Mouse (Mus musculus) embryonic facial prominence, embryonic 13.5 days (tissue): ENCODE measurements at regions not wholly inside any gene's neighbourhood (a gene's known extent, or its start where the extent isn't known, plus 50 kb on each side); places are given as distances from the start of the nearest gene placed in this dataset.

ENCODE experiments used
- ATAC-seq: fragments of 200-750 bp; cut with Nextera tagmentation; 2 replicates; pipeline ENCODE4 v1.8.0; 2017; ENCODE audit warnings: low read depth; ENCODE audit not compliant: insufficient number of reproducible peaks, insufficient read depth, low FRiP score, low TSS enrichment
- H3K27ac ChIP-seq: fragments of 300-500 bp; sonication (generic); 2 replicates; pipeline ENCODE4 v1.5.1; 2015; ENCODE audit warnings: moderate library complexity, mild to moderate bottlenecking, inconsistent platforms
- H3K27me3 ChIP-seq: fragments of 300-500 bp; sonication (generic); 2 replicates; pipeline ENCODE4 v1.6.1; 2015; ENCODE audit warnings: mild to moderate bottlenecking, inconsistent platforms
- H3K36me3 ChIP-seq: fragments of 300-500 bp; sonication (generic); 2 replicates; pipeline ENCODE4 v1.6.1; 2015; ENCODE audit warnings: mild to moderate bottlenecking, inconsistent platforms
- H3K4me1 ChIP-seq: fragments of 300-500 bp; sonication (generic); 2 replicates; pipeline ENCODE4 v1.6.1; 2015; ENCODE audit warnings: inconsistent platforms
- H3K4me2 ChIP-seq: fragments of 300-500 bp; sonication (generic); 2 replicates; pipeline ENCODE4 v1.6.1; 2015; ENCODE audit warnings: moderate library complexity, mild to moderate bottlenecking, inconsistent platforms
- H3K4me3 ChIP-seq: fragments of 300-500 bp; sonication (generic); 2 replicates; pipeline ENCODE4 v1.5.1; 2015; ENCODE audit warnings: mild to moderate bottlenecking, inconsistent platforms
- H3K9ac ChIP-seq: fragments of 300-500 bp; sonication (generic); 2 replicates; pipeline ENCODE4 v1.6.1; 2015; ENCODE audit warnings: mild to moderate bottlenecking, inconsistent platforms
- H3K9me3 ChIP-seq: fragments of 300-500 bp; sonication (generic); 2 replicates; pipeline ENCODE4 v1.6.1; 2016; ENCODE audit warnings: inconsistent platforms
- WGBS: fragments of 180-500 bp; shearing (Covaris S2); methylation state at CpG from one replicate; pipeline ENCODE4 v1.1.7; 2015; ENCODE audit warnings: mixed read lengths; 5-methylcytosine and 5-hydroxymethylcytosine counted together

- no peak overlapping the region for H3K27ac ChIP-seq
- no peak overlapping the region for H3K4me2 ChIP-seq
- no peaks in the 10 kb centered on the region for H3K4me1 ChIP-seq
- H3K27me3 ChIP-seq = no peaks in the 10 kb centered on the region; the same call in 1 of the 2 replicates
- no peak for ATAC-seq
- H3K9ac ChIP-seq = no peak overlapping the region
- no peak overlapping the region for H3K4me3 ChIP-seq
- WGBS = 95% methylated on average over 3 of the region's 3 CpGs
- 0 out of 2 replicates have a peak, but pooled peaks cover 6% of the 10 kb centered on the region for H3K9me3 ChIP-seq
- no peaks in the 10 kb centered on the region for H3K36me3 ChIP-seq
Measured at GRCm38 (mm10) chr7:134436917-134437316, 51.5 kb upstream of the D7Ertd443e start.

GRCm38 (mm10) chr7:134439281-134439680 is 53.8 kb upstream of the D7Ertd443e start:
- Histone ChIP-seq H3K4me3 (no peak overlapping the region), H3K27ac (no peak overlapping the region), H3K27me3 (no peaks in the 10 kb centered on the region), H3K9ac (no peak overlapping the region), H3K4me1 (no peaks in the 10 kb centered on the region), H3K4me2 (no peak overlapping the region), H3K9me3 (0 out of 2 replicates have a peak, but pooled peaks cover 6% of the 10 kb centered on the region), H3K36me3 (no peaks in the 10 kb centered on the region)
- WGBS = 89% methylated on average over 5 of the region's 5 CpGs
- ATAC-seq = no peak

DNA sequence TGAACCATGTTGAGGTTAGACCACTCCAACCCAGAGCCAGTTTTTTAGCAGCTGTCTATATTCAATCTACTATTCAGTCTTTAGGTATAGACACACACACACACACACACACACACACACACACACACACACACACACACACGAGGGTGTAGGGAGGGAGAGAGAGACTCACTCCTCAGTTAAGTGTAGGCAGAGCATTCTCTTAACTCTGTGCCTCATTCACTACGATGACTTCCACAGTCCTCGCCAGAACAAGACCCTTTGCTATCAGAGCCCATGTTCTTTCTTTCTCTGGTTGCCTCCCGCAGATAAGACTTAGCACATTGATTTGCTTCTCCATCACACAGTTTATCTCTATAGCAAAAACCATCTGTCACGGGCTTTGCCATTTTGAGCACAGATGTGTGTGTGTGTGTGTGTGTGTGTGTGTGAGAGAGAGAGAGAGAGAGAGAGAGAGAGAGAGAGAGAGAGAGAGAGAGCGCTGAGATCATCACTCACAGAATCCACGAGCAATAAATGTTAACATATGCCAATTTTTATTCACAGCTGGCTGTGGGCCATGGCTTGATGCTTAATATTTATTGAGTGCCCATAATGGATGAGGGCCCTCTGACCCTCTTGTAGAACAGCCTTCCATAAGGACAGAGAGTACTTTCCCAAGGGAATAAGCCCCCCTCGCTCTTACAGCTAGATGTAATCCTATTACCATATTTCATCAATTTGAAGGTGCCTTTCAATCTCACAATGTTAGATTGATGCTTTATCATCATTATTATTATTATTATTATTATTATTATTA is 59.7 kb upstream of the D7Ertd443e start:
- ATAC-seq = no peak
- H3K27ac ChIP-seq = no peak overlapping the region
- no peak overlapping the region for H3K9ac ChIP-seq
- H3K27me3 ChIP-seq = no peaks in the 10 kb centered on the region
- WGBS = 76% methylated on average over 8 of the region's 8 CpGs
- no peak overlapping the region for H3K4me2 ChIP-seq
- H3K4me1 ChIP-seq = no peaks in the 10 kb centered on the region
- no peaks in the 10 kb centered on the region for H3K36me3 ChIP-seq
- no peaks in the 10 kb centered on the region for H3K9me3 ChIP-seq
- H3K4me3 ChIP-seq = no peak overlapping the region

- H3K9ac ChIP-seq = no peak overlapping the region
- no peaks in the 10 kb centered on the region for H3K4me1 ChIP-seq
- no peak overlapping the region for H3K4me3 ChIP-seq
- H3K4me2 ChIP-seq = no peak overlapping the region
- no peaks in the 10 kb centered on the region for H3K36me3 ChIP-seq
- no peaks in the 10 kb centered on the region for H3K27me3 ChIP-seq
- H3K9me3 ChIP-seq = no peaks in the 10 kb centered on the region
- no peak for ATAC-seq
- no peak overlapping the region for H3K27ac ChIP-seq
Measured at GRCm38 (mm10) chr7:134447648-134448202, 62.3 kb upstream of the D7Ertd443e start.

DNA sequence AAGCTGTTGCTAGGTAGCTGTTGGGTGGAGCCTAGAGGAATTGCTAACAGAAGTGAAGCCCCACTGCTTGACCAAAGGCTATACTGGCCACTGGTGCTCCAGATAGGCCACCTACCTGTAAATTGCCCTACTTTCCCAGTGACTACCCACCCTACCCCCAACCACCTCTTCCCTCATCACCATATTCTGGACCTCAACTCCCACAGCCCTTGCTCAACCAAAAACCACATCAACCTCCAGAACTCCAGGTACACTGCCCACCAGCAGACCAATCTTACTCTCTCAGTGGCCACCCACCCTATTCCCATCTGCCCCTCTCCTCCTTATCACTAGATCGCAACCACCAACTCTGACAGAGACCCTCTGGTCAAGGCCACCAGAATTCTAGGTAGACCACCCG is 63.4 kb upstream of the D7Ertd443e start:
- Histone ChIP-seq H3K4me2 (no peak overlapping the region), H3K4me1 (no peaks in the 10 kb centered on the region), H3K36me3 (no peaks in the 10 kb centered on the region), H3K9me3 (peaks cover 6% of the 10 kb centered on the region; the same call in 1 of the 2 replicates), H3K9ac (no peak overlapping the region), H3K27ac (no peak overlapping the region), H3K4me3 (no peak overlapping the region), H3K27me3 (no peaks in the 10 kb centered on the region)
- WGBS = 75% methylated on average over 2 of the region's 2 CpGs
- ATAC-seq = no peak

DNA sequence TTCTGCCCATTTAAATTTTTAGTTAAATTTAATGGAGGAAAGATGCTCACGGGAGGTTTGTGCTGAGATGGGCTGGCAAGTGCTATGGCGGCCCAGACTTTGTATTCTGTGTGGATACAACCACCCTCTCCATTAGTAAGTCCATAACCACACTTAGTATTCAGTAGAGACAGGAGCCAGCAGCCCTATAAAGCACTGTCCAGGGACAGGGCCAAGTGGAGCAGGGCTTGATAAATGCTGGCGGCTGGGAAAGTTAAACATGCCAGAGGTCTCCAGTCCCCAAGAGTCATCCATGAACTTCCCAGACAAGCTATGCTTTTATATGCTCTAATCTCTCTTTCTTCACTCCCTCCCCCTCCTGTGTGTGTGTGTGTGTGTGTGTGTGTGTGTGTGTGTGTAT is 77.2 kb upstream of the D7Ertd443e start:
- no peaks in the 10 kb centered on the region for H3K4me1 ChIP-seq
- no peaks in the 10 kb centered on the region for H3K9me3 ChIP-seq
- no peaks in the 10 kb centered on the region for H3K36me3 ChIP-seq
- H3K9ac ChIP-seq = no peak overlapping the region
- H3K27me3 ChIP-seq = no peaks in the 10 kb centered on the region
- 77% methylated on average over 3 of the region's 3 CpGs for WGBS
- ATAC-seq = no peak
- H3K4me2 ChIP-seq = no peak overlapping the region
- H3K4me3 ChIP-seq = no peak overlapping the region
- H3K27ac ChIP-seq = no peak overlapping the region

DNA sequence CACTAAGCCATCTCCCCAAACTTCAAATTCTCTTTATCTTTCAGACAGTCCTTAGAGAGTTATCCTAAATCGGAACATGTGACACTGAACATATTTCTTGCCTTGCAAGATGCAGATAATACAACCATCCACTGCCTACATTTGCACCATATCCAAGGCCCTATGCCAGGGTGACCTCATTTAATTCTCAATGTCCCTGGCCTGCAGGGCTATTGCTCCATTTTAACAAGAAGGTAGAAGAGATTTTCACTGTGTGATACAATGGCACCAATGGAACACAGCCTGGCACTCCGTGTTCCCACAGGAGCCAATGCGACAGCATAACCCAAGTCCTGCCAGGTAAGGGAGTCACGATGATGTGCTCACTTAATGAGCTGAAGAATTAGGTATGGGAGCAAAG is 77.9 kb upstream of the D7Ertd443e start:
- Histone ChIP-seq H3K27me3 (no peaks in the 10 kb centered on the region), H3K36me3 (no peaks in the 10 kb centered on the region), H3K9me3 (no peaks in the 10 kb centered on the region), H3K4me1 (no peaks in the 10 kb centered on the region), H3K27ac (no peak overlapping the region), H3K9ac (no peak overlapping the region), H3K4me3 (no peak overlapping the region), H3K4me2 (no peak overlapping the region)
- 95% methylated on average over 4 of the region's 4 CpGs for WGBS
- ATAC-seq = no peak

GRCm38 (mm10) chr7:134467216-134467615 is 81.8 kb upstream of the D7Ertd443e start:
- Histone ChIP-seq H3K4me1 (no peaks in the 10 kb centered on the region), H3K27me3 (no peaks in the 10 kb centered on the region; the same call in 1 of the 2 replicates), H3K36me3 (no peaks in the 10 kb centered on the region), H3K9me3 (no peaks in the 10 kb centered on the region), H3K9ac (no peak overlapping the region), H3K4me2 (no peak overlapping the region), H3K27ac (no peak overlapping the region), H3K4me3 (no peak overlapping the region)
- no peak for ATAC-seq
- 86% methylated on average over 3 of the region's 3 CpGs for WGBS

DNA sequence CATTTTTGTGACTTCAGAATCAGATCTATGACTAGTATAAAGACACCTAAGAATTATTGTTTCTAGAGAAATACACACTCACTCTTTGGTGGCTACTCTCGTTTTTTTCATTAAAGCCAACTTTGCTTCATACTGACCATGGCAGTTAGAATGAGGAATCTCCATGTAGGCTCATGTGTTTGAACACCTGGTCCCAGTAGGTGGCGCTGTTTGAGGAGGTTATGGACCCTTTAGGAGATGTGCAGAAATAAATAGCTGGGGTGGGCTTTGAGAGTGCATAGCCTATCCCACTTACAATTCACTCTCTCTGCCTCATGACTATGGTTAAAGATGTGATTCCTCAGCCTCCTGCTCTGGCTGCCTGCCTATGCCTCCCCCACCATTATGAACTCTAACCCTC is 85.8 kb upstream of the D7Ertd443e start:
- Histone ChIP-seq H3K4me1 (no peaks in the 10 kb centered on the region), H3K9ac (no peak overlapping the region), H3K36me3 (no peaks in the 10 kb centered on the region), H3K27ac (no peak overlapping the region), H3K9me3 (no peaks in the 10 kb centered on the region), H3K27me3 (no peaks in the 10 kb centered on the region; the same call in 1 of the 2 replicates), H3K4me3 (no peak overlapping the region), H3K4me2 (no peak overlapping the region)
- ATAC-seq = no peak
- WGBS = 24% methylated on average over 2 of the region's 2 CpGs

DNA sequence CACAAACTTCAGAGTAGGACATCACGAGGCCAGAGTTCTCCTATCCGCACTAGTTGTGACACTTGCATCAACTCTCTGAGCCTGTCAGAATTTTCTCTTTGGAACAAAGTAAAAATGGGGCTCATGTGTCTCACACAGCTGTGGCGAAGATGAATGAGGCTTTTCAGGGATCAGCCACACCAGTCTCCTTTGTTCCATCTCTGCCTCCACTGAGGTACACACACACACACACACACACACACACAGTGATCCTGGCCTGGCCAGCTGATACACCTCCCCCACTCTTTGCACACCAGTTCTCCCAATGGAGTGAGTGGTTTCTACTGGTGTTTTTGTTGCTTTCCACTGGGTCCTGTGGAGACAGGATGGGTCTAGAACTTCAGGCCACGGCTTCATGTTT is 105.9 kb upstream of the D7Ertd443e start:
- Histone ChIP-seq H3K4me3 (no peak overlapping the region), H3K4me2 (no peak overlapping the region), H3K27ac (no peak overlapping the region), H3K9me3 (no peaks in the 10 kb centered on the region), H3K27me3 (no peaks in the 10 kb centered on the region; the same call in 1 of the 2 replicates), H3K4me1 (no peaks in the 10 kb centered on the region), H3K36me3 (no peaks in the 10 kb centered on the region), H3K9ac (no peak overlapping the region)
- 67% methylated on average over 4 of the region's 4 CpGs for WGBS
- no peak for ATAC-seq

DNA sequence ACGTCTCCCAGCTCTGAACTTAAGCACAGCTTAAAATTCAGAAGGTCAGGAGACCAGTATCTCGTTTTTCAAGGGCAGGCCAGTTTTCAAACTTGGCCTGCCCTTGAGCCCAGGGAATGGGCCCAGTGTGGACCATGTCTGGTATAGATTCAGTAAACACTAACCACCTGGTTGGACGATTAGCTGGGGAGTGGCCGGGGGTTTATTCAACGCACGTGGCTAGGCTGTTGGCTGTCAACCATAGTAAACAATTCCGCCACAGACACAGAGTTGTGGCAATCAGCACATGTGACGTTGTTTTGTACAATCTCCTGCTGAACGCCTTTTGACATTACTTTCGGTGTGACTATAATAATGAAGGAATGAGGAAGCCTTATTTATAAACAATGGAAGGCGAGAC is 111.8 kb upstream of the D7Ertd443e start:
- no peaks in the 10 kb centered on the region for H3K36me3 ChIP-seq
- WGBS = 48% methylated on average over 11 of the region's 11 CpGs

GRCm38 (mm10) chr7:134497870-134498269 is 112.4 kb upstream of the D7Ertd443e start:
- Histone ChIP-seq H3K4me2 (no peak overlapping the region), H3K9ac (no peak overlapping the region), H3K4me1 (peaks cover 13% of the 10 kb centered on the region), H3K9me3 (no peaks in the 10 kb centered on the region), H3K36me3 (no peaks in the 10 kb centered on the region), H3K27me3 (no peaks in the 10 kb centered on the region), H3K27ac (no peak overlapping the region), H3K4me3 (no peak overlapping the region)
- 47% methylated on average over 4 of the region's 4 CpGs for WGBS
- no peak for ATAC-seq

More for the DNA sequence above, 111.8 kb upstream of the D7Ertd443e start:
- Histone ChIP-seq H3K9me3 (no peaks in the 10 kb centered on the region), H3K27ac (no peak overlapping the region), H3K4me3 (no peak overlapping the region), H3K4me2 (no peak overlapping the region), H3K9ac (no peak overlapping the region), H3K27me3 (no peaks in the 10 kb centered on the region), H3K4me1 (peaks cover 13% of the 10 kb centered on the region)
- ATAC-seq = no peak
